Mouse (Mus musculus): ENCODE measurements around the gene Ankrd1.

DNA sequence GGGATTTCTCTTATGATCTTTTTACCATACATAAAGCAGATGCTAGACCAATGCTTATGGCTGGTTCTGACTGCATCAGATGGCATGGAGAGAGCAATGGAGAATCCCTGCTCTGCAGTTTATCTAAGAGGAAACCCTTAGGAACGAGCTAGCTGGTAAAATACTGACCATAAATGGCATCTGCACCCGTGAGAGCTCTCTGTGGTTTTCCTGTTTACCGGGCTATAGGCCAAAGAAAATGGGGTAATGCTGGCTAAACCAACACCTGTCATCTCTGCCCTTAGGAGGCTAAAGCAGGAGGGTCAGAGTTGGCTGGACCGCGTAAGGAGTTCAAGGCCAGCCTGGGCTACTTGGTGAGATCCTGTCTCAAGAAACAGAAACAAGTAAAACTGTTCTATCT lies 16.0 kb downstream of the Ankrd1 start:
- no peak for TF ChIP-seq CTCF (IDR thresholded peaks at IDR 0.05)
- TF ChIP-seq POLR2A (IDR thresholded peaks at IDR 0.05; ENCODE audit: insufficient read depth, low read depth, low read length), result no peak
- no peak for TF ChIP-seq EP300 (IDR thresholded peaks at IDR 0.05; ENCODE audit: insufficient read depth, low read depth, low read length)

Measured in heart, adult 2 months (tissue).